Mouse (Mus musculus) embryonic fibroblast, embryonic 13.5 days (primary cell): Measurements from ENCODE around the gene Rslcan18.

Experiments used
- CTCF ChIP-seq: IDR thresholded peaks from 2 replicates; pipeline ENCODE4 v1.5.1; 2011; ENCODE audit warnings: mild to moderate bottlenecking, control low read depth, low read length, moderate library complexity, borderline replicate concordance; ENCODE audit not compliant: insufficient read depth
- POLR2A ChIP-seq: IDR thresholded peaks from 2 replicates; pipeline ENCODE4 v1.6.1; 2011; ENCODE audit warnings: low read depth, mild to moderate bottlenecking, control low read depth, low read length, moderate library complexity

DNA sequence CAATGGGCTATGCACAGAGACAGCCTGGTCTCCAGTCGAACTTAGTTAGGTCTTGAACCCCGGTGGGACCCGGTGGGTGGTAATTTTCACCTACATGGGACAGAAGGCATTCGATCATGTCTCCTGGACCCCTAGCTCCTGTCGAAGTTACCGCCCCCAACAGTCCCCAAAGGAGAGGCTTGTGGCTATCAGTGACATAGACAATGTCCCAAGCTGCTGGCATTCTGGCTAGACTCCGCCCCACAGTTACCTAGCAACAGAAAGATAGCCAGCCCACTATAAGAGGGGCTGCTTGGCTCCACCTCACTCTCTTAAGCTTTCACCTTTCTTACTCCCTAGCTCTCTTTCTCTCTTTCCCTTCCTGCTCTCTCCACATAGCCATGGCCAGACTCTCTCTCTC, 53.6 kb downstream of the Rslcan18 start:
- TF ChIP-seq CTCF (no peak), POLR2A (no peak)
